Mouse (Mus musculus): ENCODE measurements around the gene Mcpt8. TPM values are rescaled to one million over a fixed set of nuclear protein-coding genes. Genes with fewer than 3 reads are reported as not detected.

Gene Mcpt8
- total and polyA plus RNA-seq, 3 experiments = not detected

GRCm38 (mm10) chr14:56105447-56106180 is 20.5 kb upstream of the Mcpt8 start:
- dilution Hi-C loops (cut with MboI; ENCODE audit: extremely low pct_ligation_motif_present, extremely low pct_unique_long_range_greater_than_20kb, low sequenced_read_pairs) (no loop called here), in situ Hi-C loops (cut with MboI; ENCODE audit: low pct_ligation_motif_present, low pct_unique_long_range_greater_than_20kb, low sequenced_read_pairs) (no loop called here)
- H3K4me1 ChIP-seq (ENCODE audit: control insufficient read depth in 1 of 2, insufficient read depth in 2 of 2) = peaks cover 0 to 3% of the 10 kb centered on the region in 2 experiments; a peak in 1 of 4 replicates
- no peak overlapping the region for H3K9ac ChIP-seq (ENCODE audit: insufficient read depth, low read depth)
- H3K9me3 ChIP-seq (replicated peaks; ENCODE audit: low read length) = no peaks in the 10 kb centered on the region
- H3K4me3 ChIP-seq (replicated peaks in 1 of 3; ENCODE audit: low read depth in 2 of 3, low read length in 2 of 3, poor library complexity in 1 of 3) = no peak overlapping the region
- no peaks in the 10 kb centered on the region for H3K36me3 ChIP-seq (replicated peaks in 1 of 2; ENCODE audit: control insufficient read depth in 1 of 2, insufficient read depth in 1 of 2, low read length in 1 of 2)
- H3K79me2 ChIP-seq (replicated peaks; ENCODE audit: control insufficient read depth, extremely low read depth, insufficient read depth, poor library complexity, severe bottlenecking) = no peaks in the 10 kb centered on the region
- no peak for DNase-seq (ENCODE audit: extremely low read depth)
- peaks cover 5% of the 10 kb centered on the region for H3K27me3 ChIP-seq (replicated peaks)
- no peak overlapping the region for H3K27ac ChIP-seq (ENCODE audit: insufficient read depth, low read depth)
- no peak for TF ChIP-seq EP300 (IDR thresholded peaks at IDR 0.05; ENCODE audit: low read length)
- TF ChIP-seq RCOR1 (conservative IDR thresholded peaks at IDR 0.05; ENCODE audit: low read depth, low read length) = no peak
- TF ChIP-seq GABPA (IDR thresholded peaks at IDR 0.05; ENCODE audit: insufficient replicate concordance, low read depth, low read length) = no peak
- no peak for TF ChIP-seq ELF1 (IDR thresholded peaks at IDR 0.05; ENCODE audit: low read depth, low read length)
- no peak for TF ChIP-seq CHD1 (IDR thresholded peaks at IDR 0.05; ENCODE audit: low read depth, low read length)
- TF ChIP-seq HCFC1 (IDR thresholded peaks at IDR 0.05; ENCODE audit: low read depth, low read length) = no peak
- TF ChIP-seq USF1 (IDR thresholded peaks at IDR 0.05; ENCODE audit: low read depth, low read length) = no peak
- TF ChIP-seq MAZ (IDR thresholded peaks at IDR 0.05; ENCODE audit: low read depth, low read length) = no peak
- no peak for TF ChIP-seq TBP (conservative IDR thresholded peaks at IDR 0.05; ENCODE audit: low read depth, low read length)
- TF ChIP-seq NELFE (IDR thresholded peaks at IDR 0.05; ENCODE audit: low read depth, low read length) = no peak
- no peak for TF ChIP-seq PAX5 (IDR thresholded peaks at IDR 0.05; ENCODE audit: low read length)
- no peak for TF ChIP-seq USF2 (conservative IDR thresholded peaks at IDR 0.05; ENCODE audit: low read depth, low read length)
- no peak for TF ChIP-seq POLR2AphosphoS2 (IDR thresholded peaks at IDR 0.05; ENCODE audit: low read depth, low read length)
- no peak for TF ChIP-seq ZC3H11A (IDR thresholded peaks at IDR 0.05; ENCODE audit: low read depth, low read length)
- TF ChIP-seq MYC (IDR thresholded peaks at IDR 0.05; ENCODE audit: low read depth, low read length) = no peak
- no peak for TF ChIP-seq TCF12 (IDR thresholded peaks at IDR 0.05; ENCODE audit: low read depth, low read length)
- no peak overlapping the region for H3K4me2 ChIP-seq (ENCODE audit: insufficient read depth, low read depth, poor library complexity, severe bottlenecking)

DNA sequence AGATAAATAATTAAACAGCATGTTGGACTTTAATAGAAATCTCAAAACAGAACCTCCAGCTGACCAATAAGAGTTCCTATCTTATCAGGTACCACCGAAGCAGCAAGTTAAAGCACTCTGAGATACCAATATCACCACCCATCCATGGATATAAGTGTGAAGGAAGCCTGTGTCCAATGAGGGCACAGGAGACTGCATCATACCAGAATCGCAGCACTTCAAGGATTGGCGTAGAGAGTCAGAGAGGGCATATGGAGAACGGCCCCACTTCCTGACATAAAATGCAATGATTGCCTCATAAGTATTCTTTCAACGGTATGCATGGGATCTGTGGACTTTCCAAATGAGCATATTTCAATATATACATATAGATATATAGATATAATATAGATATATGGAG is 19.9 kb upstream of the Mcpt8 start:
- Histone ChIP-seq H3K4me2 (ENCODE audit: insufficient read depth, low read depth, poor library complexity, severe bottlenecking) (no peak overlapping the region), H3K4me3 (replicated peaks in 1 of 3; ENCODE audit: low read depth in 2 of 3, low read length in 2 of 3, poor library complexity in 1 of 3) (no peak overlapping the region), H3K27ac (ENCODE audit: insufficient read depth, low read depth) (no peak overlapping the region), H3K27me3 (replicated peaks) (peaks cover 5% of the 10 kb centered on the region), H3K36me3 (replicated peaks in 1 of 2; ENCODE audit: control insufficient read depth in 1 of 2, insufficient read depth in 1 of 2, low read length in 1 of 2) (no peaks in the 10 kb centered on the region), H3K9ac (ENCODE audit: insufficient read depth, low read depth) (no peak overlapping the region), H3K9me3 (replicated peaks; ENCODE audit: low read length) (no peaks in the 10 kb centered on the region), H3K79me2 (replicated peaks; ENCODE audit: control insufficient read depth, extremely low read depth, insufficient read depth, poor library complexity, severe bottlenecking) (no peaks in the 10 kb centered on the region), H3K4me1 (ENCODE audit: control insufficient read depth in 1 of 2, insufficient read depth in 2 of 2) (peaks cover 0 to 3% of the 10 kb centered on the region in 2 experiments; a peak in 1 of 4 replicates)
- no peak for TF ChIP-seq CTCF (conservative IDR thresholded peaks at IDR 0.05 in 1 of 2, IDR thresholded peaks at IDR 0.05 in 1 of 2; ENCODE audit: low read depth in 2 of 2, low read length in 2 of 2)
- TF ChIP-seq TCF12 (IDR thresholded peaks at IDR 0.05; ENCODE audit: low read depth, low read length) = no peak
- TF ChIP-seq ZNF384 (IDR thresholded peaks at IDR 0.05; ENCODE audit: low read depth, low read length) = no peak
- no peak for TF ChIP-seq TBP (conservative IDR thresholded peaks at IDR 0.05; ENCODE audit: low read depth, low read length)
- no peak for TF ChIP-seq ZKSCAN1 (IDR thresholded peaks at IDR 0.05; ENCODE audit: borderline replicate concordance, low read depth, low read length)
- TF ChIP-seq RAD21 (IDR thresholded peaks at IDR 0.05; ENCODE audit: low read depth, low read length) = no peak
- no peak for TF ChIP-seq HCFC1 (IDR thresholded peaks at IDR 0.05; ENCODE audit: low read depth, low read length)
- TF ChIP-seq MYC (IDR thresholded peaks at IDR 0.05; ENCODE audit: low read depth, low read length) = no peak
- no peak for TF ChIP-seq POLR2A (IDR thresholded peaks at IDR 0.05; ENCODE audit: low read depth, low read length)
- no peak for TF ChIP-seq UBTF (IDR thresholded peaks at IDR 0.05; ENCODE audit: low read depth, low read length)
- TF ChIP-seq PAX5 (IDR thresholded peaks at IDR 0.05; ENCODE audit: low read length) = no peak
- no peak for TF ChIP-seq ZMIZ1 (IDR thresholded peaks at IDR 0.05; ENCODE audit: low read depth, low read length)
- no peak for TF ChIP-seq SMC3 (IDR thresholded peaks at IDR 0.05; ENCODE audit: low read depth, low read length)
- TF ChIP-seq JUND (conservative IDR thresholded peaks at IDR 0.05; ENCODE audit: low read depth, low read length) = no peak
- TF ChIP-seq MEF2A (IDR thresholded peaks at IDR 0.05; ENCODE audit: borderline replicate concordance, low read depth, low read length) = no peak
- TF ChIP-seq ELF1 (IDR thresholded peaks at IDR 0.05; ENCODE audit: low read depth, low read length) = no peak
- no peak for TF ChIP-seq JUN (IDR thresholded peaks at IDR 0.05; ENCODE audit: insufficient read depth, low read depth, low read length)
- TF ChIP-seq MAFK (IDR thresholded peaks at IDR 0.05; ENCODE audit: insufficient replicate concordance, low read length) = no peak
- no peak for DNase-seq (ENCODE audit: extremely low read depth)
- dilution Hi-C loops (cut with MboI; ENCODE audit: extremely low pct_ligation_motif_present, extremely low pct_unique_long_range_greater_than_20kb, low sequenced_read_pairs) = no loop called here
- in situ Hi-C loops (cut with MboI; ENCODE audit: low pct_ligation_motif_present, low pct_unique_long_range_greater_than_20kb, low sequenced_read_pairs) = no loop called here
